Mouse (Mus musculus): ENCODE data around the gene Ly6g6f. TPM values are rescaled to one million over a fixed set of nuclear protein-coding genes. Genes with fewer than 3 reads are reported as not detected.
"Not testable (repeated sequence)": the region's sequence is repeated elsewhere in the genome, so short reads cannot be mapped to it uniquely, and the experiment has no call there.

Ly6g6f gene
- polyA plus RNA-seq, 1 experiment from 2014 or later = 0.19 TPM

- Histone ChIP-seq H3K4me2 (peak overlapping the region; percentile 99), H3K9ac (peak overlapping the region; percentile 83), H3K27ac (peak overlapping the region; percentile 69), H3K9me3 (no peaks in the 10 kb centered on the region), H3K4me3 (peak overlapping the region; percentile 55), H3K36me3 (no peaks in the 10 kb centered on the region), H3K27me3 (no peaks in the 10 kb centered on the region), H3K4me1 (replicated peaks) (peaks cover 27% of the 10 kb centered on the region)
- 6% methylated on average over 47 of the region's 48 CpGs for WGBS
- peak; percentile 79 for ATAC-seq (ENCODE audit: low FRiP score)
Measured at GRCm38 (mm10) chr17:35045807-35046680, 39.4 kb downstream of the Ly6g6f start.

GRCm38 (mm10) chr17:35044904-35045806 lies 40.3 kb downstream of the Ly6g6f start:
- peaks cover 25% of the 10 kb centered on the region for H3K4me1 ChIP-seq (replicated peaks)
- ATAC-seq (ENCODE audit: low FRiP score) = no peak
- H3K27me3 ChIP-seq = no peaks in the 10 kb centered on the region
- 93% methylated on average over 7 of the region's 7 CpGs for WGBS
- H3K27ac ChIP-seq = no peak overlapping the region
- H3K9me3 ChIP-seq = no peaks in the 10 kb centered on the region
- H3K9ac ChIP-seq = no peak overlapping the region
- H3K4me2 ChIP-seq = peak overlapping the region; percentile 99
- H3K4me3 ChIP-seq = no peak overlapping the region
- H3K36me3 ChIP-seq = no peaks in the 10 kb centered on the region

GRCm38 (mm10) chr17:35043794-35044193 lies 41.6 kb downstream of the Ly6g6f start:
- no peaks in the 10 kb centered on the region for H3K36me3 ChIP-seq
- ATAC-seq (ENCODE audit: low FRiP score) = no peak
- no peak overlapping the region for H3K27ac ChIP-seq
- no peak overlapping the region for H3K4me3 ChIP-seq
- H3K4me2 ChIP-seq = no peak overlapping the region
- WGBS = 88% methylated on average over 4 of the region's 4 CpGs
- H3K4me1 ChIP-seq (replicated peaks) = peaks cover 16% of the 10 kb centered on the region
- no peaks in the 10 kb centered on the region for H3K9me3 ChIP-seq
- H3K27me3 ChIP-seq = no peaks in the 10 kb centered on the region
- no peak overlapping the region for H3K9ac ChIP-seq

DNA sequence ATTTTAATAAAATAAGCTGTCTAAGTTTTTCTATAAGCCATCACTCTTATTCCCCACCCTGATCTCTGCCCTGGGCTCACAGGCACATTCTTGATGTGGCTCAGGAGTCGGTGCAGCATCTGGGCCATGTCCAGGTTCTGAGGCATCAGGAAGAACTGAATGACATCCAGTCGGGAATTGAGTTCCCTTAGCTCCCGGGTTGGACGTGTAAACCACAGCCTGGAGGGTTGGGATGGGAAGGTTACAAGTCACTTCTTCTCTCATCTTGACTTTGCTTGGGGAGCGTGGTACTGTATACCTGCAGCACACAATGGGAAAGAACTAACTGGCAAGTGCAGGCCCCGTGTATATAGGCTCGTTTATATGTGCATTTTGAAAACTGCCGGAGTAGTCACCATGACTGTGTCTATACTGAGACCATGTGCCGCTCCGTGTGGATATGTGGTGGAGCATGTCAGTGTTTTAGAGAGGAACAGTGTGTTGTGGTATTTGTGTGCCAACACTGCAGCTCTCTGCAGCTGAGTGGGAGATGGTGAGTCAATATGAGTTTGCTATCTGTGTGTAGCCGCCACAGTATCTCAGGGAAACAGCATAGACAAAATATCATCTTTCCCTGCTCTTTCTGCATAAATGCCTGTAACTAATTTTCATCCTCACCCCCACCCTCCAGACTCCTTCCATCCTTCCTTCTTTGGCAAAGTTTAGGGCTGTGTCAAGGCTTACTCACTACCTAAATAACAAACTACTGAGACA lies 46.1 kb downstream of the Ly6g6f start:
- Histone ChIP-seq H3K9me3 (no peaks in the 10 kb centered on the region), H3K9ac (no peak overlapping the region), H3K4me2 (no peak overlapping the region), H3K4me3 (no peak overlapping the region), H3K4me1 (replicated peaks) (no peaks in the 10 kb centered on the region), H3K27me3 (no peaks in the 10 kb centered on the region), H3K36me3 (no peaks in the 10 kb centered on the region), H3K27ac (no peak overlapping the region)
- no peak for ATAC-seq (ENCODE audit: low FRiP score)
- WGBS = 91% methylated on average over 11 of the region's 11 CpGs

- H3K9ac ChIP-seq = no peak overlapping the region
- H3K36me3 ChIP-seq = no peaks in the 10 kb centered on the region
- H3K4me1 ChIP-seq (replicated peaks) = peaks cover 5% of the 10 kb centered on the region
- H3K4me2 ChIP-seq = no peak overlapping the region
- no peak overlapping the region for H3K4me3 ChIP-seq
- 0 out of 2 replicates have a peak, but pooled peaks cover 3% of the 10 kb centered on the region for H3K27me3 ChIP-seq
- H3K27ac ChIP-seq = no peak overlapping the region
- WGBS = 82% methylated on average over 6 of the region's 6 CpGs
- no peak for ATAC-seq (ENCODE audit: low FRiP score)
- H3K9me3 ChIP-seq = no peaks in the 10 kb centered on the region
Measured at GRCm38 (mm10) chr17:35034896-35035295, 50.5 kb downstream of the Ly6g6f start.

DNA sequence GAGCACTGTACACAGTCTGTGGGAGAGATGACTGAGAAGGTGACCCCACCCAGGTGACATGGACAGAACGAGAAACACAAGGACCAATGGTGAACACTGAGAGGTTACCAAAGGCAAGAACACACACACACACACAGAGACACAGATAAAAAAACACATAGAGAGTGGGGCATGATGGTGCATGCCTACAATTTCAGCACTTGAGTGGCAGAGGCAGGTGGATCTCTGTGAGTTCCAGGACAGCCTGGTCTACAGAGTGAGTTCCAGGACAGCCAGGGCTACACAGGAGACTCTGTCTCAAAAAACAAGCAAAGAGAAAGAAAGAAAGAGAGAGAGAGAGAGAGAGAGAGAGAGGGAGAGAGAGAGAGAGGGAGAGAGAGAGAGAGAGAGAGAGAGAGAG lies 51.7 kb downstream of the Ly6g6f start:
- 69% methylated on average over 1 of the region's 1 CpGs for WGBS

DNA sequence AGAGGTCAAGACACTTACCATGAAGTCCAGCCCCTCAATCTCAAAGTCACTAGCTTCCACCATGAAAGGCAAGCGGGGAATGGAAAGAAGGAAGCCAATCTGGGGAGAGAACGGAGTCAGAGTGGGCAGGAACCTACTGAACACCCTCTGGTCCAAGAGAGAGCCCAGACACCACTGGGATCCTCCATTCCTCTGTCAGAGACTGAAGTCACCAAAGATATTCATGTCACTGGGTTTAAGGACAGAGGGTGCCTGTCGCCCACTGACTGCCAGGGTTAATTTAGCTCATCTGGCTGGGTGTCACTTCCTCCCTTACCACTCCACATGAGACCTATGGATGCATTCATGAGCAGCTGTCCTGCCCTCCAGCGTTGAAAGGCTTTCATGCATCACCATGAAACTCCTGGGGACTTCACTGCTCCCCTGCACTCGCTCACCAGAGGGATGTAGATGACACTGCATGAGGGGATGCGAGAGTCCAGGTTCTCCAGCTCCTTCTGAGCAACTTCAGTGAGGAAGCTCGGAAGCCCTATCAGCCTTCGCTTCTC lies 53.0 kb downstream of the Ly6g6f start:
- ATAC-seq (ENCODE audit: low FRiP score) = no peak
- no peak overlapping the region for H3K4me3 ChIP-seq
- H3K27ac ChIP-seq = no peak overlapping the region
- H3K9ac ChIP-seq = no peak overlapping the region
- no peak overlapping the region for H3K4me2 ChIP-seq
- peaks cover 16% of the 10 kb centered on the region for H3K4me1 ChIP-seq (replicated peaks)
- no peaks in the 10 kb centered on the region for H3K36me3 ChIP-seq
- 0 out of 2 replicates have a peak, but pooled peaks cover 3% of the 10 kb centered on the region for H3K27me3 ChIP-seq
- WGBS = 72% methylated on average over 8 of the region's 8 CpGs
- H3K9me3 ChIP-seq = no peaks in the 10 kb centered on the region

More for the DNA sequence above, 51.7 kb downstream of the Ly6g6f start:
- not testable (repeated sequence) for H3K27me3 ChIP-seq; H3K27ac ChIP-seq; H3K36me3 ChIP-seq; H3K4me2 ChIP-seq; H3K9me3 ChIP-seq; ATAC-seq (ENCODE audit: low FRiP score); H3K9ac ChIP-seq; H3K4me3 ChIP-seq
- H3K4me1 ChIP-seq (replicated peaks) = peaks cover 11% of the 10 kb centered on the region

DNA sequence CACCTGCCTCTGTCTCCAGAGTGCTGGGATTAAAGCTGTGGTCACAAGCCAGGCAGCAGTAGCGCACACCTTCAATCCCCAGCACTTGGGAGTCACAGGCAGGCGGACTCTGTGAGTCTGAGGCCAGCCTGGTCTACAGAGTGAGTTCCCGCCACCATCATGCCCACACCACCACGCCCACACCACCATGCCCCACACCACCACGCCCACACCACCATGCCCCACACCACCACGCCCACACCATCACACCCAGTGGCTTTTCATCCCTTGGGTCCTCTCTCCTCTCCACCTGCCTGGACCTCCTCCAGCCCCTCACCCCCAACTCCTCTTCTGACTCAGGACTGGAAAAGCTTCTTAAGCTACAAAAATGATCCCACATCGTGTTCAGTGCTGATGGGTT lies 53.5 kb downstream of the Ly6g6f start:
- Histone ChIP-seq H3K4me1 (replicated peaks) (peaks cover 20% of the 10 kb centered on the region), H3K9me3 (no peaks in the 10 kb centered on the region), H3K36me3 (no peaks in the 10 kb centered on the region), H3K4me3 (no peak overlapping the region), H3K27ac (no peak overlapping the region), H3K9ac (no peak overlapping the region), H3K4me2 (no peak overlapping the region), H3K27me3 (0 out of 2 replicates have a peak, but pooled peaks cover 3% of the 10 kb centered on the region)
- 93% methylated on average over 7 of the region's 7 CpGs for WGBS
- ATAC-seq (ENCODE audit: low FRiP score) = no peak

- H3K4me3 ChIP-seq = no peak overlapping the region
- no peak overlapping the region for H3K4me2 ChIP-seq
- no peak overlapping the region for H3K9ac ChIP-seq
- peaks cover 23% of the 10 kb centered on the region for H3K4me1 ChIP-seq (replicated peaks)
- no peaks in the 10 kb centered on the region for H3K36me3 ChIP-seq
- H3K27me3 ChIP-seq = 0 out of 2 replicates have a peak, but pooled peaks cover 3% of the 10 kb centered on the region
- no peak overlapping the region for H3K27ac ChIP-seq
- ATAC-seq (ENCODE audit: low FRiP score) = no peak
- H3K9me3 ChIP-seq = no peaks in the 10 kb centered on the region
- 94% methylated on average over 11 of the region's 11 CpGs for WGBS
Measured at GRCm38 (mm10) chr17:35031272-35031671, 54.1 kb downstream of the Ly6g6f start.

All from hindbrain, embryonic 13.5 days (tissue).